Mouse (Mus musculus) MEL-GATA-1-ER (cell line): ENCODE measurements around the gene Dpagt1.

Experiments used
- DNase-seq: peaks from one replicate; pipeline ENCODE4 v3.0.0-alpha.2; 2012; ENCODE audit warnings: low read depth; ENCODE audit errors: extremely low read depth

The Dpagt1 gene

GRCm38 (mm10) chr9:44378153-44378730 lies 52.4 kb downstream of the Dpagt1 start:
- DNase-seq, result peak; percentile 21

- peak; percentile 89 for DNase-seq
These were observed 53.4 kb downstream of the Dpagt1 start, which contains the start of gene Hyou1 for GRCm38 (mm10) chr9:44379054-44379834. Gene Hyou1, plus strand, starts transcription at chr9:44379490.

- DNase-seq, result peak; percentile 8
These were observed 54.0 kb downstream of the Dpagt1 start for GRCm38 (mm10) chr9:44379862-44380261.
